In genomic region chr2:168553541-168553961, GRCm38 (mm10) we compare ENCODE assay signal across 7 mouse cellular contexts. TPM values are rescaled to one million over a fixed set of nuclear protein-coding genes. Genes with fewer than 3 reads are reported as not detected.
DNase-seq lines count a peak whose midpoint lies in the region; ATAC-seq and TF ChIP-seq lines count a peak whose summit lies in the region.

No protein-coding gene starts in this region.

- DNase-seq in CD4-positive helper T cell, adult 2 months (ENCODE audit: low read depth, low spot score), result peak; percentile 30
- no peak for DNase-seq in G1E (ENCODE audit: low spot score)
- DNase-seq in lung, postnatal 10 days, result peak; percentile 65
- no peak for DNase-seq in spleen, adult 18-20 months
- no peak for DNase-seq in layer of hippocampus, adult 18-20 months (ENCODE audit: low spot score in 2 of 2)
- no peak for DNase-seq in right cerebral cortex, postnatal 14 days

- WGBS in hindbrain, embryonic 16.5 days, result 39% methylated on average over 18 of the region's 18 CpGs

- TF ChIP-seq CTCF in G1E (IDR thresholded peaks at IDR 0.05; ENCODE audit: low read depth, low read length), result no peak

- no peak overlapping the region for H3K27ac ChIP-seq in hindbrain, embryonic 16.5 days (ENCODE audit: low read depth, low read length)

- H3K9ac ChIP-seq in hindbrain, embryonic 16.5 days (ENCODE audit: low read depth, low read length), result peak overlapping the region; percentile 35; the same call in 1 of the 2 replicates

- H3K4me1 ChIP-seq in G1E (ENCODE audit: insufficient read depth, low read depth, low read length), result no peaks in the 10 kb centered on the region; the same call in 1 of the 2 replicates
- H3K4me1 ChIP-seq in hindbrain, embryonic 16.5 days (ENCODE audit: control insufficient read depth, insufficient read depth, low read depth, low read length), result peaks cover 15% of the 10 kb centered on the region

- no peak overlapping the region for H3K4me2 ChIP-seq in hindbrain, embryonic 16.5 days (ENCODE audit: low read length)

- no peak for ATAC-seq in G1E (ENCODE audit: extremely low read depth, insufficient number of reproducible peaks, low FRiP score, poor library complexity, severe bottlenecking)
- ATAC-seq in hindbrain, embryonic 16.5 days, result no peak

- peaks cover 95% of the 10 kb centered on the region for H3K9me3 ChIP-seq in G1E (replicated peaks)
- no peaks in the 10 kb centered on the region for H3K9me3 ChIP-seq in hindbrain, embryonic 16.5 days (ENCODE audit: control insufficient read depth, low read length)

- no peaks in the 10 kb centered on the region for H3K36me3 ChIP-seq in G1E (replicated peaks)
- no peaks in the 10 kb centered on the region for H3K36me3 ChIP-seq in hindbrain, embryonic 16.5 days (ENCODE audit: control insufficient read depth, insufficient read depth, low read length)

- peak overlapping the region; percentile 40; the same call in 1 of the 2 replicates for H3K4me3 ChIP-seq in G1E (ENCODE audit: low read depth, low read length)
- no peak overlapping the region for H3K4me3 ChIP-seq in hindbrain, embryonic 16.5 days (ENCODE audit: low read length)

- H3K27me3 ChIP-seq in G1E (ENCODE audit: insufficient read depth, low read length), result no peaks in the 10 kb centered on the region; the same call in 1 of the 2 replicates
- no peaks in the 10 kb centered on the region; the same call in 1 of the 2 replicates for H3K27me3 ChIP-seq in hindbrain, embryonic 16.5 days (replicated peaks; ENCODE audit: control insufficient read depth, insufficient read depth, low read length)

RNA-seq across cellular contexts. Expression of gene Nfatc2, which starts 47.9 kb away (rescaled TPM):
- not detected in 2 replicates for total RNA-seq in G1E (2014; fragmentation: Nextera tagmentation)
- total RNA-seq in G1E (2017), result 0.17 and 0.27 TPM in 2 replicates
- polyA plus RNA-seq in G1E (2012), result not detected in 2 replicates
- 5.1 and 6.2 TPM in 2 replicates for polyA plus RNA-seq in hindbrain, embryonic 16.5 days (2015; fragmentation: Nextera tagmentation; extraction: Ambion mirVana)
- 10 to 100 TPM; 18.3 to 18.6 TPM for total RNA-seq in layer of hippocampus, adult 18-20 months (2021)

Comparison
In these comparisons a context has a peak if more than half of its experiments do, and no peak if none do; other contexts are left out.
1. DNase-seq: peak in CD4-positive helper T cell, adult 2 months (single experiment) and lung, postnatal 10 days (single experiment); none in G1E (single experiment), spleen, adult 18-20 months (0 of 2), layer of hippocampus, adult 18-20 months (0 of 2) and right cerebral cortex, postnatal 14 days (single experiment).
2. RNA of gene Nfatc2, which starts 47.9 kb away (total RNA-seq): 18.3 to 18.6 TPM in layer of hippocampus, adult 18-20 months; 0.17 to 0.27 TPM in G1E; every median in the first group is over 10 times any median in the second.